Mouse (Mus musculus): ENCODE measurements around the gene Tacc2.

DNA sequence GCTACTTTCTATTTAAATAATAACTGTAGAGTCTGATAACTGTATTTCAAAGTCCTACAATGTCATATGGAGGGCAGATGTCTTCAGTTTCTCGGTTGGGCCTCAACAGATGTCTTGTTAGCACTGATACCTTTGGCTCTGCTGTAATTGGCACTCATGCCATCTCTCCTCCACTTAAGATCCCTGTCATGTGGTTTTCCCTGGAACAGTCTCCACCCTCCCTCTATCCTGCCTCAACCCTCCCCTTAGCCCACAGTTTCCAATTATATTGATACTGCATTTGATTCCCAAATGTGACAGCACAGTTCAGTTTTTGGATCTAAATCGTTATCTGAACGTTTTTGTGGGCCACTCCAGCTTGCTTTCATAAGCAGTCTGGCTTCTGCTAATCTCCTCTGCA lies 12.6 kb upstream of the Tacc2 start:
- no peak for TF ChIP-seq CTCF (IDR thresholded peaks at IDR 0.05; ENCODE audit: low read depth, low read length)
- no peak for TF ChIP-seq POLR2A (IDR thresholded peaks at IDR 0.05; ENCODE audit: insufficient read depth, low read length)
- TF ChIP-seq EP300 (IDR thresholded peaks at IDR 0.05; ENCODE audit: insufficient read depth, low read depth, low read length), result no peak

Measured in ES-Bruce4 (cell line).